Mouse (Mus musculus) intestine, embryonic 15.5 days (tissue): Measurements from ENCODE around the gene Ube2l3. TPM values are rescaled to one million over a fixed set of nuclear protein-coding genes. Genes with fewer than 3 reads are reported as not detected.
A peak's percentile ranks its signal among the peaks of the same experiment; 100 is the strongest.

Experiments
- ATAC-seq: fragments of 200-750 bp; cut with Nextera tagmentation; 2 replicates; pipeline ENCODE4 v1.8.0; 2017; ENCODE audit warnings: moderate TSS enrichment, moderate library complexity
- H3K27ac ChIP-seq: fragments of 300-500 bp; sonication (generic); 2 replicates; pipeline ENCODE4 v1.5.1; 2015; ENCODE audit warnings: mild to moderate bottlenecking, inconsistent platforms
- H3K27me3 ChIP-seq: fragments of 300-500 bp; sonication (generic); replicated peaks from 2 replicates; pipeline ENCODE4 v1.6.1; 2015; ENCODE audit warnings: inconsistent platforms
- H3K36me3 ChIP-seq: fragments of 300-500 bp; sonication (generic); 2 replicates; pipeline ENCODE4 v1.6.1; 2015; ENCODE audit warnings: inconsistent platforms
- H3K4me1 ChIP-seq: fragments of 300-500 bp; sonication (generic); replicated peaks from 2 replicates; pipeline ENCODE4 v1.6.1; 2015; ENCODE audit warnings: inconsistent platforms
- H3K4me2 ChIP-seq: fragments of 300-500 bp; sonication (generic); replicated peaks from 2 replicates; pipeline ENCODE4 v1.6.1; 2015; ENCODE audit warnings: mild to moderate bottlenecking, inconsistent platforms
- H3K4me3 ChIP-seq: fragments of 300-500 bp; sonication (generic); replicated peaks from 2 replicates; pipeline ENCODE4 v1.5.1; 2015; ENCODE audit warnings: inconsistent platforms
- H3K9ac ChIP-seq: fragments of 300-500 bp; sonication (generic); 2 replicates; pipeline ENCODE4 v1.6.1; 2015; ENCODE audit warnings: inconsistent platforms
- H3K9me3 ChIP-seq: fragments of 300-500 bp; sonication (generic); 2 replicates; pipeline ENCODE4 v1.6.1; 2016; ENCODE audit warnings: inconsistent platforms
- WGBS: fragments of 180-500 bp; shearing (Covaris S2); methylation state at CpG from one replicate; pipeline ENCODE4 v1.1.7; 2015; 5-methylcytosine and 5-hydroxymethylcytosine counted together
- polyA plus RNA-seq: library from polyadenylated mRNA; unstranded; fragments of >200 nt; fragmentation: Nextera tagmentation; extraction: Ambion mirVana; gene quantifications from 2 replicates; pipeline ENCODE4 v1.2.1, GENCODE M21; 2015

Ube2l3 gene
- polyA plus RNA-seq, 1 experiment from 2014 or later, result 386 TPM

- WGBS, result under 1% methylated on average over 47 of the region's 47 CpGs
- peaks cover 9% of the 10 kb centered on the region for H3K4me1 ChIP-seq
Measured at GRCm38 (mm10) chr16:17132089-17132905, 70.2 kb downstream of the Ube2l3 start, which contains the start of gene Sdf2l1. Sdf2l1 (minus strand) TSS chr16:17132383.

GRCm38 (mm10) chr16:17131191-17132088 is 71.0 kb downstream of the Ube2l3 start:
- Histone ChIP-seq H3K36me3 (no peaks in the 10 kb centered on the region), H3K4me1 (peaks cover 9% of the 10 kb centered on the region), H3K4me2 (peak overlapping the region; percentile 95), H3K4me3 (peak overlapping the region; percentile 79), H3K27me3 (no peaks in the 10 kb centered on the region), H3K9me3 (no peaks in the 10 kb centered on the region), H3K9ac (peak overlapping the region; percentile 81), H3K27ac (peak overlapping the region; percentile 74; the same call in 1 of the 2 replicates)
- 3% methylated on average over 43 of the region's 43 CpGs for WGBS
- ATAC-seq, result no peak; the same call in 1 of the 2 replicates

More at GRCm38 (mm10) chr16:17132089-17132905, 70.2 kb downstream of the Ube2l3 start, which contains the start of gene Sdf2l1:
- H3K27me3 ChIP-seq, result no peaks in the 10 kb centered on the region
- peak within 1 kb of the TSS; percentile 79 for H3K4me3 ChIP-seq
- H3K27ac ChIP-seq, result peak within 1 kb of the TSS; percentile 74
- no peaks in the 10 kb centered on the region for H3K9me3 ChIP-seq
- no peaks in the 10 kb centered on the region for H3K36me3 ChIP-seq
- ATAC-seq, result peak; percentile 99
- peak within 1 kb of the TSS; percentile 95 for H3K4me2 ChIP-seq
- peak within 1 kb of the TSS; percentile 81 for H3K9ac ChIP-seq

- Histone ChIP-seq H3K27ac (no peak overlapping the region), H3K4me3 (no peak overlapping the region), H3K9me3 (no peaks in the 10 kb centered on the region), H3K4me2 (no peak overlapping the region), H3K36me3 (no peaks in the 10 kb centered on the region), H3K27me3 (no peaks in the 10 kb centered on the region), H3K4me1 (peaks cover 24% of the 10 kb centered on the region), H3K9ac (no peak overlapping the region)
- ATAC-seq, result no peak
- 100% methylated on average over 1 of the region's 1 CpGs for WGBS
Measured at GRCm38 (mm10) chr16:17127292-17127691, 75.2 kb downstream of the Ube2l3 start.

GRCm38 (mm10) chr16:17124871-17125520 is 77.5 kb downstream of the Ube2l3 start, which contains the start of gene 2610318N02Rik:
2610318N02Rik (minus strand) TSS chr16:17125167.
- H3K4me2 ChIP-seq, result peak within 1 kb of the TSS; percentile 82
- ATAC-seq, result peak; percentile 96
- H3K9ac ChIP-seq, result peak within 1 kb of the TSS; percentile 63
- H3K27me3 ChIP-seq, result no peaks in the 10 kb centered on the region
- no peaks in the 10 kb centered on the region; the same call in 1 of the 2 replicates for H3K36me3 ChIP-seq
- no peaks in the 10 kb centered on the region for H3K9me3 ChIP-seq
- under 1% methylated on average over 25 of the region's 25 CpGs for WGBS
- peak within 1 kb of the TSS; percentile 2 for H3K27ac ChIP-seq
- peak within 1 kb of the TSS; percentile 45 for H3K4me3 ChIP-seq
- H3K4me1 ChIP-seq, result peaks cover 19% of the 10 kb centered on the region

GRCm38 (mm10) chr16:17124119-17124870 is 78.2 kb downstream of the Ube2l3 start:
- Histone ChIP-seq H3K27ac (peak overlapping the region; percentile 2), H3K4me1 (peaks cover 19% of the 10 kb centered on the region), H3K4me3 (peak overlapping the region; percentile 45), H3K27me3 (no peaks in the 10 kb centered on the region), H3K4me2 (peak overlapping the region; percentile 82), H3K36me3 (no peaks in the 10 kb centered on the region; the same call in 1 of the 2 replicates), H3K9ac (peak overlapping the region; percentile 63), H3K9me3 (no peaks in the 10 kb centered on the region)
- 2% methylated on average over 22 of the region's 22 CpGs for WGBS
- ATAC-seq, result peak; percentile 52

GRCm38 (mm10) chr16:17121569-17121968 is 80.9 kb downstream of the Ube2l3 start:
- Histone ChIP-seq H3K4me2 (no peak overlapping the region), H3K36me3 (peaks cover 4% of the 10 kb centered on the region; the same call in 1 of the 2 replicates), H3K27me3 (no peaks in the 10 kb centered on the region), H3K4me3 (no peak overlapping the region), H3K27ac (no peak overlapping the region), H3K9me3 (no peaks in the 10 kb centered on the region), H3K9ac (no peak overlapping the region), H3K4me1 (peaks cover 19% of the 10 kb centered on the region)
- no peak for ATAC-seq
- WGBS, result 66% methylated on average over 14 of the region's 14 CpGs

- Histone ChIP-seq H3K27me3 (no peaks in the 10 kb centered on the region), H3K9me3 (no peaks in the 10 kb centered on the region), H3K36me3 (peaks cover 11% of the 10 kb centered on the region), H3K4me1 (no peaks in the 10 kb centered on the region), H3K4me3 (no peak overlapping the region), H3K27ac (no peak overlapping the region), H3K4me2 (no peak overlapping the region), H3K9ac (no peak overlapping the region)
- 88% methylated on average over 5 of the region's 5 CpGs for WGBS
- ATAC-seq, result no peak
Measured at GRCm38 (mm10) chr16:17117309-17117799, 85.1 kb downstream of the Ube2l3 start.

- no peaks in the 10 kb centered on the region for H3K27me3 ChIP-seq
- H3K9ac ChIP-seq, result peak within 1 kb of the TSS; percentile 69
- WGBS, result 8% methylated on average over 38 of the region's 38 CpGs
- H3K36me3 ChIP-seq, result peaks cover 15% of the 10 kb centered on the region
- H3K4me1 ChIP-seq, result peaks cover 7% of the 10 kb centered on the region
- ATAC-seq, result peak; percentile 94
- no peaks in the 10 kb centered on the region for H3K9me3 ChIP-seq
- peak within 1 kb of the TSS; percentile 74 for H3K4me3 ChIP-seq
- H3K27ac ChIP-seq, result peak within 1 kb of the TSS; percentile 61; the same call in 1 of the 2 replicates
- H3K4me2 ChIP-seq, result peak within 1 kb of the TSS; percentile 71
Measured at GRCm38 (mm10) chr16:17110771-17111743, 91.4 kb downstream of the Ube2l3 start, which contains the start of gene Ppil2. Ppil2 (minus strand) TSS chr16:17111257.

GRCm38 (mm10) chr16:17104600-17104999 is 97.8 kb downstream of the Ube2l3 start:
- no peaks in the 10 kb centered on the region for H3K9me3 ChIP-seq
- 62% methylated on average over 4 of the region's 4 CpGs for WGBS
- peaks cover 23% of the 10 kb centered on the region for H3K36me3 ChIP-seq
- H3K4me3 ChIP-seq, result no peak overlapping the region
- no peaks in the 10 kb centered on the region for H3K27me3 ChIP-seq
- no peak overlapping the region for H3K9ac ChIP-seq
- no peak overlapping the region for H3K4me2 ChIP-seq
- ATAC-seq, result no peak
- H3K27ac ChIP-seq, result no peak overlapping the region
- peaks cover 2% of the 10 kb centered on the region; the same call in 1 of the 2 replicates for H3K4me1 ChIP-seq

GRCm38 (mm10) chr16:17102630-17103220 is 99.7 kb downstream of the Ube2l3 start:
- Histone ChIP-seq H3K4me3 (no peak overlapping the region), H3K36me3 (peaks cover 27% of the 10 kb centered on the region), H3K4me2 (no peak overlapping the region), H3K27me3 (no peaks in the 10 kb centered on the region), H3K4me1 (no peaks in the 10 kb centered on the region), H3K9ac (no peak overlapping the region), H3K9me3 (no peaks in the 10 kb centered on the region), H3K27ac (no peak overlapping the region)
- no peak for ATAC-seq
- 71% methylated on average over 7 of the region's 7 CpGs for WGBS
